Mouse (Mus musculus) lung, embryonic 14.5 days (tissue): ENCODE measurements around the gene Gle1. TPM values are rescaled to one million over a fixed set of nuclear protein-coding genes. Genes with fewer than 3 reads are reported as not detected.
"Not testable (repeated sequence)": the region's sequence is repeated elsewhere in the genome, so short reads cannot be mapped to it uniquely, and the experiment has no call there.

Experiments
- ATAC-seq: fragments of 200-750 bp; cut with Nextera tagmentation; 2 replicates; pipeline ENCODE4 v1.8.0; 2017; ENCODE audit warnings: mild to moderate bottlenecking, moderate TSS enrichment, moderate library complexity; ENCODE audit not compliant: insufficient read depth
- DNase-seq: peaks from one replicate; pipeline ENCODE4 v3.0.0-alpha.2; 2015
- H3K27ac ChIP-seq: fragments of 300-500 bp; sonication (generic); 2 replicates; pipeline ENCODE4 v1.5.1; 2014; ENCODE audit warnings: low read depth, mild to moderate bottlenecking, moderate library complexity
- H3K27me3 ChIP-seq: fragments of 300-500 bp; sonication (generic); 2 replicates; pipeline ENCODE4 v1.6.1; 2014; ENCODE audit warnings: low read length, control low read depth; ENCODE audit not compliant: insufficient read depth
- H3K36me3 ChIP-seq: fragments of 300-500 bp; sonication (generic); 2 replicates; pipeline ENCODE4 v1.6.1; 2014; ENCODE audit warnings: control low read depth; ENCODE audit not compliant: insufficient read depth
- H3K4me1 ChIP-seq: fragments of 300-500 bp; sonication (generic); 2 replicates; pipeline ENCODE4 v1.6.1; 2014; ENCODE audit warnings: antibody characterized with exemption, control low read depth; ENCODE audit not compliant: insufficient read depth
- H3K4me2 ChIP-seq: fragments of 300-500 bp; sonication (generic); 2 replicates; pipeline ENCODE4 v1.6.1; 2014; ENCODE audit warnings: mild to moderate bottlenecking
- H3K4me3 ChIP-seq: fragments of 300-500 bp; sonication (generic); 2 replicates; pipeline ENCODE4 v1.5.1; 2014; ENCODE audit warnings: low read depth, low read length
- H3K9ac ChIP-seq: fragments of 300-500 bp; sonication (generic); 2 replicates; pipeline ENCODE4 v1.6.1; 2014
- H3K9me3 ChIP-seq: fragments of 300-500 bp; sonication (generic); 2 replicates; pipeline ENCODE4 v1.6.1; 2016; ENCODE audit warnings: low read depth, low read length, control low read depth
- CTCF ChIP-seq: IDR thresholded peaks from 2 replicates; pipeline ENCODE4 v1.5.1; 2016; ENCODE audit warnings: antibody characterized with exemption, low read depth
- WGBS: fragments of 180-500 bp; shearing (Covaris S2); extraction: QIAGEN DNeasy Blood & Tissue Kit; methylation state at CpG from one replicate; pipeline ENCODE4 v1.1.7; 2014; 5-methylcytosine and 5-hydroxymethylcytosine counted together
- polyA plus RNA-seq: library from polyadenylated mRNA; unstranded; fragments of >200 nt; fragmentation: Nextera tagmentation; extraction: Ambion mirVana; gene quantifications from 2 replicates; pipeline ENCODE4 v1.2.1, GENCODE M21; 2014

Gene Gle1
- 59.0 and 64.0 TPM in 2 replicates for polyA plus RNA-seq

DNA sequence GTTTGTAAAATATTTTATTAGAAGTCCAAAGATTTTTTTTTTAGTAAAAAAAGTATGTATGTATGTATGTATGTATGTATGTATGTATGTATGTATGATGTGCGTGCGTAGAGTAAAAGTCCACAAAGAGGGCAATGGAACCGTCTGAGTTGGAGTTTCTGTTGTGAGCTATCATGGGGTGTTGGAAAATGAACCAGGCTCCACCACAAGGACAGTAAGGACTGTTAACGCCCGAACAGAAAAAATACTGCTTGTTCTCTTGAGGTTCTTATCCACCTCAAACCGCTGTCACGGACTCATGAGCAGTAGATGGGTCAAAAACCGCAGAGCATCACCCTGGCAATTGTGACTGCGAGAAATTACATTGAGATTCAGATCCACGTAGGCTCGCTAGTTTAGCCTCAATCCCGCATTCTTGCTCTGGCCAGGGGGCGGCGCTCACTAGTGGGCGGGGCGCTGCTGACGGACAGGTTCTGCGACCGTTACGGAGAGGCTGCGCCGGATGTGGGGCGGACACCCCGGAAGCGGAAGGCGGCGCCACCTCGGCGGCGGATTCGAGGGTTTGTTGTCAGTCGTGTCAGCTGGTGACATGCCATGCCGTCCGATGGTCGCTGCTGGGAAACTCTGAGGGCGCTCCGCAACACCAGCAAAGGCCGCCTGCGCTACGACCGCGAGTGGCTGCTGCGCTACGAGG, at the start of gene Gle1:
Gene Gle1, plus strand, starts transcription at position 521 of the 694 bp plus-strand sequence.
- WGBS: 2% methylated on average over 44 of the region's 44 CpGs
- DNase-seq: peak; percentile 98
- Histone ChIP-seq H3K4me3 (peak within 1 kb of the TSS; percentile 83), H3K9me3 (no peaks in the 10 kb centered on the region), H3K27ac (peak within 1 kb of the TSS; percentile 81), H3K9ac (peak within 1 kb of the TSS; percentile 59), H3K4me1 (0 out of 2 replicates have a peak, but pooled peaks cover 4% of the 10 kb centered on the region), H3K4me2 (peak within 1 kb of the TSS; percentile 73), H3K36me3 (peaks cover 34% of the 10 kb centered on the region), H3K27me3 (no peaks in the 10 kb centered on the region)
- peak; percentile 97 for ATAC-seq
- TF ChIP-seq CTCF: peak; percentile 73

DNA sequence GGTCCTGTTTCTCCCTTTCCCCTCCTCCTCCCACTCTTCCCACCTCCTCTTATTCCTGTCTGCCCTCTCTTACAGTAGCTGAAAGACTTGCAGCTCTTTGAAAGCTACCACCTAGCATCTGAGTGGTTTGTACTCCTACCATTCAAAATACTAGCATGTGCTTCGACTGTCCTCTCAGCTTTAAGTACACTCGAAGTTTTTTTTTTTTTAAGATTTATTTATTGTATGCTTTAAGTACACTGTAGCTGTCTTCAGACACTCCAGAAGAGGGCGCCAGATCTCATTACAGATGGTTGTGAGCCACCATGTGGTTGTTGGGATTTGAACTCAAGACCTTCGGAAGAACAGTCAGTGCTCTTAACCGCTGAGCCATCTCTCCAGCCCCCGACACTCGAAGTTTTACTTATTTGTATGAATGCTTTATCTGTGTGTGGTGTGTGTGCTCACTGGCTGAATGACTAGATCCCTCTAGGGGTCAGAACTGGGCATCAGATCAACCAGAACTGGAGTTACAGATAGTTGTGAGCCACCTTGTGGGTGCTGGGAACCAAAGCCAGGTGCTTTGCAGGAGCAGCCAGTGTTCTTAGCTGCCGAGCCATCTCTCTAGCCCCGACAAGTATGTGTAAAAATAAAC, 48.5 kb upstream of the Gle1 start:
- H3K27ac ChIP-seq, DNase-seq: not testable (repeated sequence)
- 77% methylated on average over 9 of the region's 9 CpGs for WGBS

DNA sequence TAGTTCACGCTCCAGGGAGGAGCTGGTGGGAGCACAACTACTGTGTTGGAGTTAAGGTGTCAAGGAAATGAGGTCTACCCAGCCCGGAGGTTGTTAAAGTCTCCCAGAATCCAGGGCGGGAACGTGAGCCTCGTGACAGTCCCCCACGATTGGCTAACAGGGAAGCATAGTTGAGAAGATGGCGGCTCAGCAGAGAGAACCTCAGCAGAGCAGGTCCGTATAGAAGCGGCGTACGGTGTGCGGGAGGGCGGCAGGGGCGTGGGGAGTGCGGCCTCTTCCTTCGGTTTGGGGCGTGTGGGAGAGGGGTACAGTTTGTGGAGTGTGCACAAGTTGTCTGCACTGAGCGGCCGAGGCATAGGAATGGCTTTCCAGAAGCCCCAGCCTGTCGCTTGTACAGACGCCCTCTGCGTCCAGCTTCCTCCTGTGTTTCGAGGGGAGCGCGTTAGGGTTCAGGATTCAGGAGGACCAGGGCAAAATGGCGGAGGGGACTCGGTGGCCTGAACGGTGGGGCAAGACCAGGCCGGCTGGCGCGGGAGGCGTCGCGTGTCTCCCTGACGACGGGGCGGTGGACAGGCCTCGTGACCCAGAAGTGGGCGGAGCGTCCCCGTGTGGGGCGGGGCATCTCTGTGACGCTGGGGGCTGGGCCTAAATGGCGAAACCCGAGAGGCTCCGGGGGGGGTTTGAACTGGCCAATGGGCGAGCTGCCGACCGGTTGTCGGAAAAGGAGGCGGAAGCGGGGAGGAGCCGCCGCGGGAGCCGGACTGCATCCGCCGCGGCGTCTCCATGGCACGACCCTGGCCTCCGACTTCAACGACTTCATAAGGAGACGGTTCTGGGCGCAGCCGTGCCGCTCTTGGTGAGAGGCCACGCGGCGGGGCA, 45.9 kb upstream of the Gle1 start, which contains the start of gene Odf2:
Gene Odf2, plus strand, starts transcription at position 156 of the 879 bp plus-strand sequence.
- peak within 1 kb of the TSS; percentile 94 for H3K9ac ChIP-seq
- under 1% methylated on average over 70 of the region's 70 CpGs for WGBS
- DNase-seq (peak; percentile 100), ATAC-seq (peak; percentile 83)
- peaks cover 7% of the 10 kb centered on the region; the same call in 1 of the 2 replicates for H3K4me1 ChIP-seq
- peak within 1 kb of the TSS; percentile 91 for H3K27ac ChIP-seq
- H3K4me2 ChIP-seq: peak within 1 kb of the TSS; percentile 95
- peaks cover 29% of the 10 kb centered on the region for H3K36me3 ChIP-seq
- no peak for TF ChIP-seq CTCF
- no peaks in the 10 kb centered on the region for H3K9me3 ChIP-seq
- H3K4me3 ChIP-seq: peak within 1 kb of the TSS; percentile 100
- H3K27me3 ChIP-seq: no peaks in the 10 kb centered on the region

More for the DNA sequence above, 48.5 kb upstream of the Gle1 start:
- not testable (repeated sequence) for H3K4me1 ChIP-seq, H3K4me3 ChIP-seq, H3K4me2 ChIP-seq, ATAC-seq, H3K36me3 ChIP-seq, H3K9ac ChIP-seq, H3K27me3 ChIP-seq, H3K9me3 ChIP-seq

DNA sequence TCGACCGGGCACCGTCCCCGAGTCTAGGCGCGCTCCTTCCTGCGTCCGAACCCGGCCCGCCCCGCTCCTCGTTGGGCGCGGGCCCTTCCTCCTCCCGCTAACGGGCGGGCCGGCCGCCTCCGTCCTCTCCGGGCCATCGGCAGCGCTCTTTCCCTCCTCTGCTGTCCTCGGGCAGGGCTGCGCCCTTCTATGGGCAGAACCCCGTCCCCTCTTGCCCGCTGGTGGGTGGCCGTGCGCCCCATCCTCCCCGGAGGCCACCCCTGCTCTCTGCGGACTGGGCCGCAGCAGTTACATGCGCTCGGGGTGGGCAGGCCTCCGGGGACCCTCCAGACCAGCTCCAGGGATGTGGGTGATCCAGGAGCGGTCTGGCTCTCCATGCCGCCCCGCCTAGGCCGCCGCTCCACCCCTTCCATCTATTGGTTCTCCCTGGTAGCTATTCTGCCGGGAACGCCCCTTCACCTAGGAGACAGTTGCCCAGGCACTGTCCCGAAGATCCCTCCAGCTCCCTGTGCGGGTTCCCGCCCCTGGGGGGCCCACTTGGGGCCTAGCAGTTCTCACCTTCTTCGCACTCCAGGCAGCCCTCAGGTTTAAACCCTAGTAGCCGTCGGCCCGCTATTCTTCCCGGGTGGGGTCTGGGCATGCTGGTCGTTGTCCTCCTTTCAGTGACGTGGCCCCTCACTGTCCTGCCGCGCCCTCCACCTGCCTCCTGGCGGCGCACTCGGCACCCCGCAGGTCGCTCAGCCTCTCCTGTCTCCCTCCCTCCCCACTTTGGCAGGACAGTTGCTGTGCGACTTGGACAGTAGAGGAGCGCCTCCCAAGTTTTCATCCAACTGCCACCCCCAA, 45.0 kb upstream of the Gle1 start:
- peak overlapping the region; percentile 95 for H3K4me2 ChIP-seq
- peak; percentile 68 for TF ChIP-seq CTCF
- WGBS: under 1% methylated on average over 61 of the region's 61 CpGs
- H3K36me3 ChIP-seq: peaks cover 38% of the 10 kb centered on the region
- peak overlapping the region; percentile 94 for H3K9ac ChIP-seq
- peak; percentile 95 for ATAC-seq
- peak overlapping the region; percentile 91 for H3K27ac ChIP-seq
- no peaks in the 10 kb centered on the region for H3K27me3 ChIP-seq
- peak overlapping the region; percentile 100 for H3K4me3 ChIP-seq
- peak; percentile 91 for DNase-seq
- H3K4me1 ChIP-seq: peaks cover 7% of the 10 kb centered on the region; the same call in 1 of the 2 replicates
- no peaks in the 10 kb centered on the region for H3K9me3 ChIP-seq

DNA sequence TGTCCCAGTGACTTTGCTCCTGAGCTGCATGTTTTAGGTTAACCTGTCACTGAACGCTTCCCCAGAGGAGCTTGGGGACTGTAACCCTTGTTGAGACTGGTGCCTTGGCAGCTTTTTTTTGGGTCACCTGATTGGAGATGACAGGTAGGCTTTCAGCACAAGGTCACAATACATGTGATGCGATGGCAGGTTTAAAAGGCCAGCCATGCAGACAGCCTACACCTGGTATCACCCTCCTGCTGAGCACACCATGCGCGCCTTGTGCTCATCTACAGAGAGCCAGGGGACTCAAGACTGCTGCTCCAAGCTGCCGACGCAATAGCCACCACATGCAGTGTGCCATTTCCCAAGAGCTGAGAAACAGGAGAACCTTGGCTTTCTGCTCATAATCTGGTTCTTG, 43.5 kb upstream of the Gle1 start:
- Histone ChIP-seq H3K4me1 (peaks cover 7% of the 10 kb centered on the region; the same call in 1 of the 2 replicates), H3K27me3 (no peaks in the 10 kb centered on the region), H3K27ac (no peak overlapping the region), H3K36me3 (peaks cover 52% of the 10 kb centered on the region), H3K9ac (no peak overlapping the region), H3K4me3 (no peak overlapping the region), H3K4me2 (no peak overlapping the region), H3K9me3 (no peaks in the 10 kb centered on the region)
- WGBS: 92% methylated on average over 6 of the region's 6 CpGs
- ATAC-seq (no peak), DNase-seq (no peak)
- no peak for TF ChIP-seq CTCF

DNA sequence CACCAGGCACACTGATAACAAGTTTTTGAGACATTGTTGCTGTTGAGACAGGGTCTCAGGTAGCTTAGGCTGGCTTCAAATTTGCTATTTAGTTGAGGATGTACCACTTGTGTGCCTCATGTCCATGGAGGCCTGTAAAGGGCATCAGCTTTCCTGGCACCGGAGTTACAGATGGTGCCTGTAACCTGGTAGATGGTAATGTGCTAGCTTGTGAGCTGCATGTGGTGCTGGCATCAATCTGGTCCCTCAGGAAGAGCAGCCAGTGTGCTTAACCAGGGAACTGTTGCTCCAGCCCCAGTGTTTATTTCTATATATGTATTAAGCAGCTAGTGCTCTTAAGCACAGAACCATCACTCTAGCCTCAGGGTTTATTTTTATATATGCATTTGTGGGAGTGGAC, 39.2 kb upstream of the Gle1 start:
- Histone ChIP-seq H3K4me2 (no peak overlapping the region), H3K27ac (no peak overlapping the region), H3K4me1 (no peaks in the 10 kb centered on the region), H3K27me3 (no peaks in the 10 kb centered on the region), H3K4me3 (no peak overlapping the region), H3K36me3 (peaks cover 95% of the 10 kb centered on the region), H3K9me3 (no peaks in the 10 kb centered on the region), H3K9ac (no peak overlapping the region)
- 94% methylated on average over 1 of the region's 1 CpGs for WGBS
- DNase-seq: no peak
- ATAC-seq: no peak
- TF ChIP-seq CTCF: no peak
